Mouse (Mus musculus): Measurements from ENCODE around the gene Cby3.

- TF ChIP-seq MYOG (IDR thresholded peaks at IDR 0.05; ENCODE audit: control insufficient read depth in 1 of 3, insufficient read depth in 1 of 3, insufficient read length in 2 of 3, low read depth in 2 of 3) (no peak), USF1 (IDR thresholded peaks at IDR 0.05; ENCODE audit: low read depth) (no peak), E2F4 (IDR thresholded peaks at IDR 0.05; ENCODE audit: insufficient read depth) (no peak), MYOD1 (IDR thresholded peaks at IDR 0.05; ENCODE audit: control insufficient read depth in 1 of 3, insufficient read length in 2 of 3, low read depth in 2 of 3) (no peak), POLR2A (IDR thresholded peaks at IDR 0.05; ENCODE audit: insufficient read length, low read depth) (no peak)
Observed at GRCm38 (mm10) chr11:50398803-50399202, 44.5 kb downstream of the Cby3 start.
